Mouse (Mus musculus) intestine, embryonic 16.5 days (tissue): ENCODE measurements around the gene Tubb4b. TPM values are rescaled to one million over a fixed set of nuclear protein-coding genes. Genes with fewer than 3 reads are reported as not detected.

Experiments used
- ATAC-seq: fragments of 200-750 bp; cut with Nextera tagmentation; 2 replicates; pipeline ENCODE4 v1.8.0; 2017; ENCODE audit warnings: moderate TSS enrichment, moderate library complexity
- H3K27ac ChIP-seq: fragments of 300-500 bp; sonication (generic); 2 replicates; pipeline ENCODE4 v1.5.1; 2014; ENCODE audit warnings: mild to moderate bottlenecking, low read length
- H3K27me3 ChIP-seq: fragments of 300-500 bp; sonication (generic); replicated peaks from 2 replicates; pipeline ENCODE4 v1.6.1; 2014; ENCODE audit warnings: low read length, control low read depth, mixed read lengths; ENCODE audit not compliant: control insufficient read depth, insufficient read depth
- H3K36me3 ChIP-seq: fragments of 300-500 bp; sonication (generic); 2 replicates; pipeline ENCODE4 v1.6.1; 2014; ENCODE audit warnings: low read length, control low read depth; ENCODE audit not compliant: control insufficient read depth, insufficient read depth
- H3K4me1 ChIP-seq: fragments of 300-500 bp; sonication (generic); 2 replicates; pipeline ENCODE4 v1.6.1; 2014; ENCODE audit warnings: low read length, control low read depth, mixed read lengths; ENCODE audit not compliant: control insufficient read depth, insufficient read depth
- H3K4me2 ChIP-seq: fragments of 300-500 bp; sonication (generic); 2 replicates; pipeline ENCODE4 v1.6.1; 2014; ENCODE audit warnings: low read depth, low read length, control low read depth
- H3K4me3 ChIP-seq: fragments of 300-500 bp; sonication (generic); 2 replicates; pipeline ENCODE4 v1.5.1; 2014; ENCODE audit warnings: mild to moderate bottlenecking, low read length
- H3K9ac ChIP-seq: fragments of 300-500 bp; sonication (generic); 2 replicates; pipeline ENCODE4 v1.6.1; 2014; ENCODE audit warnings: low read depth, low read length
- H3K9me3 ChIP-seq: fragments of 300-500 bp; sonication (generic); 2 replicates; pipeline ENCODE4 v1.6.1; 2016; ENCODE audit warnings: low read length, control low read depth; ENCODE audit not compliant: control insufficient read depth
- WGBS: fragments of 180-500 bp; shearing (Covaris S2); extraction: QIAGEN DNeasy Blood & Tissue Kit; methylation state at CpG from one replicate; pipeline ENCODE4 v1.1.7; 2014; 5-methylcytosine and 5-hydroxymethylcytosine counted together
- polyA plus RNA-seq: library from polyadenylated mRNA; unstranded; fragments of >200 nt; fragmentation: Nextera tagmentation; extraction: Ambion mirVana; gene quantifications from 2 replicates; pipeline ENCODE4 v1.2.1, GENCODE M21; 2015

Tubb4b gene
- polyA plus RNA-seq, 1 experiment from 2014 or later: 699 TPM

- Histone ChIP-seq H3K27me3 (no peaks in the 10 kb centered on the region), H3K27ac (no peak within 1 kb of the TSS), H3K9ac (no peak within 1 kb of the TSS), H3K4me3 (no peak within 1 kb of the TSS), H3K9me3 (no peaks in the 10 kb centered on the region), H3K4me2 (no peak within 1 kb of the TSS), H3K36me3 (0 out of 2 replicates have a peak, but pooled peaks cover 4% of the 10 kb centered on the region), H3K4me1 (peaks cover 13% of the 10 kb centered on the region; the same call in 1 of the 2 replicates)
- ATAC-seq: no peak
These were observed 6.1 kb downstream of the Tubb4b start, which contains the start of gene Fam166a for GRCm38 (mm10) chr2:25218445-25218844. Gene Fam166a (plus strand): TSS chr2:25218745.

GRCm38 (mm10) chr2:25217666-25218065 lies 6.8 kb downstream of the Tubb4b start:
- no peak overlapping the region for H3K4me2 ChIP-seq
- peaks cover 10% of the 10 kb centered on the region; the same call in 1 of the 2 replicates for H3K4me1 ChIP-seq
- no peaks in the 10 kb centered on the region for H3K9me3 ChIP-seq
- H3K4me3 ChIP-seq: no peak overlapping the region
- 57% methylated on average over 2 of the region's 2 CpGs for WGBS
- H3K27me3 ChIP-seq: no peaks in the 10 kb centered on the region
- H3K27ac ChIP-seq: no peak overlapping the region
- no peak for ATAC-seq
- H3K9ac ChIP-seq: no peak overlapping the region
- 0 out of 2 replicates have a peak, but pooled peaks cover 4% of the 10 kb centered on the region for H3K36me3 ChIP-seq

GRCm38 (mm10) chr2:25214444-25214843 lies 10.1 kb downstream of the Tubb4b start, which contains the start of gene Stpg3:
Gene Stpg3 (minus strand): TSS chr2:25214637.
- 52% methylated on average over 3 of the region's 3 CpGs for WGBS
- H3K4me2 ChIP-seq: no peak within 1 kb of the TSS
- H3K4me1 ChIP-seq: peaks cover 15% of the 10 kb centered on the region
- H3K27me3 ChIP-seq: no peaks in the 10 kb centered on the region
- H3K4me3 ChIP-seq: no peak within 1 kb of the TSS
- no peak within 1 kb of the TSS for H3K27ac ChIP-seq
- no peak within 1 kb of the TSS for H3K9ac ChIP-seq
- H3K36me3 ChIP-seq: no peaks in the 10 kb centered on the region
- ATAC-seq: no peak; the same call in 1 of the 2 replicates
- H3K9me3 ChIP-seq: no peaks in the 10 kb centered on the region

- peaks cover 18% of the 10 kb centered on the region for H3K4me1 ChIP-seq
- 60% methylated on average over 23 of the region's 23 CpGs for WGBS
- no peak overlapping the region for H3K4me3 ChIP-seq
- H3K9ac ChIP-seq: no peak overlapping the region
- ATAC-seq: no peak
- no peak overlapping the region for H3K4me2 ChIP-seq
- H3K27me3 ChIP-seq: no peaks in the 10 kb centered on the region
- H3K9me3 ChIP-seq: no peaks in the 10 kb centered on the region
- H3K36me3 ChIP-seq: no peaks in the 10 kb centered on the region
- no peak overlapping the region for H3K27ac ChIP-seq
These were observed 11.1 kb downstream of the Tubb4b start for GRCm38 (mm10) chr2:25213266-25213865.

DNA sequence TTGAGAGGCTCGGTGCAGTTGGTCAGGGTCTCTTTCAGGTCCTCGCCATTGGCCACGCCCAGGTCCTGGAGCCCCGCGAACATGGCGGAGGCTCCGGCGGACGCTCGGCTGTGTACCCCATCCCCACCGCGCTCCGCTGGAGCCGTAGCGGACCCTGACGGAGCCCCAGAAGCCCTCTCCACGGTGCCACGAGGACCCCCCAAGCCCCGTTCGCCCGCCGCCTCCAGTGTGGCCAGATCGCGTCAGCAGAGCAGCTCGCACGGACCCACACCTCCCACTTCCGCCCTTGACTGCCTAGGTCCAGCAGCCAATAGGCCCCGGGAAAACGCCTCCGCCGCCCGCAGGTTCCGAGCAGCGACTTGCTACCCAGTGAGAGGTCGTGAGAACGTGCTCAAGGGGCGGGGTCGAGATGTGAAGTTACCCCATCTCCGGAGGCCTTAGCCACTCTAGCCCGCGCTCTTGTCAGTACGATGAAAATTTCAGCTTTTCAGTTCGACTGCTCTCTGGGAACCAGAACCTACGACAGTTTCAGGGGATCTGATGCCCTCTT lies 13.3 kb downstream of the Tubb4b start, which contains the start of gene Nelfb:
Nelfb (minus strand) TSS at position 369 of the 550 bp plus-strand sequence.
- Histone ChIP-seq H3K4me3 (peak within 1 kb of the TSS; percentile 96), H3K4me2 (peak within 1 kb of the TSS; percentile 90), H3K36me3 (peaks cover 7% of the 10 kb centered on the region; the same call in 1 of the 2 replicates), H3K4me1 (peaks cover 18% of the 10 kb centered on the region), H3K27me3 (no peaks in the 10 kb centered on the region), H3K27ac (peak within 1 kb of the TSS; percentile 84), H3K9ac (peak within 1 kb of the TSS; percentile 97), H3K9me3 (no peaks in the 10 kb centered on the region)
- ATAC-seq: peak; percentile 95
- WGBS: under 1% methylated on average over 44 of the region's 44 CpGs

GRCm38 (mm10) chr2:25210686-25211085 lies 13.8 kb downstream of the Tubb4b start:
- under 1% methylated on average over 24 of the region's 24 CpGs for WGBS
- H3K9me3 ChIP-seq: no peaks in the 10 kb centered on the region
- H3K36me3 ChIP-seq: peaks cover 7% of the 10 kb centered on the region; the same call in 1 of the 2 replicates
- peak overlapping the region; percentile 97 for H3K9ac ChIP-seq
- no peak; the same call in none of the 2 replicates for ATAC-seq
- H3K27me3 ChIP-seq: no peaks in the 10 kb centered on the region
- H3K27ac ChIP-seq: peak overlapping the region; percentile 84
- H3K4me2 ChIP-seq: peak overlapping the region; percentile 90
- peaks cover 18% of the 10 kb centered on the region for H3K4me1 ChIP-seq
- peak overlapping the region; percentile 96 for H3K4me3 ChIP-seq

- 77% methylated on average over 1 of the region's 1 CpGs for WGBS
- no peak for ATAC-seq
- peaks cover 19% of the 10 kb centered on the region for H3K36me3 ChIP-seq
These were observed 16.9 kb downstream of the Tubb4b start for GRCm38 (mm10) chr2:25207593-25207992.

GRCm38 (mm10) chr2:25203631-25204214 lies 20.8 kb downstream of the Tubb4b start:
- Histone ChIP-seq H3K9ac (no peak overlapping the region), H3K4me1 (0 out of 2 replicates have a peak, but pooled peaks cover 4% of the 10 kb centered on the region), H3K4me2 (no peak overlapping the region), H3K36me3 (peaks cover 19% of the 10 kb centered on the region), H3K27me3 (no peaks in the 10 kb centered on the region), H3K9me3 (no peaks in the 10 kb centered on the region), H3K27ac (no peak overlapping the region), H3K4me3 (no peak overlapping the region)
- ATAC-seq: 0 out of 2 replicates have a peak, but pooled peaks have one; percentile 13
- whole genome bisulfite sequencing: 64% methylated on average over 4 of the region's 4 CpGs

More at GRCm38 (mm10) chr2:25207593-25207992, 16.9 kb downstream of the Tubb4b start:
- no peak overlapping the region for H3K4me3 ChIP-seq
- H3K9ac ChIP-seq: no peak overlapping the region
- no peak overlapping the region for H3K27ac ChIP-seq
- no peak overlapping the region for H3K4me2 ChIP-seq
- peaks cover 14% of the 10 kb centered on the region for H3K4me1 ChIP-seq
- no peaks in the 10 kb centered on the region for H3K9me3 ChIP-seq
- H3K27me3 ChIP-seq: no peaks in the 10 kb centered on the region

- ATAC-seq: no peak
These were observed 23.9 kb downstream of the Tubb4b start for GRCm38 (mm10) chr2:25200631-25201030.

More at GRCm38 (mm10) chr2:25200631-25201030, 23.9 kb downstream of the Tubb4b start:
- no peak overlapping the region for H3K4me2 ChIP-seq
- no peaks in the 10 kb centered on the region for H3K9me3 ChIP-seq
- no peak overlapping the region for H3K9ac ChIP-seq
- peaks cover 16% of the 10 kb centered on the region; the same call in 1 of the 2 replicates for H3K4me1 ChIP-seq
- WGBS: 89% methylated on average over 2 of the region's 2 CpGs
- H3K27me3 ChIP-seq: no peaks in the 10 kb centered on the region
- H3K36me3 ChIP-seq: peaks cover 11% of the 10 kb centered on the region
- no peak overlapping the region for H3K4me3 ChIP-seq
- H3K27ac ChIP-seq: no peak overlapping the region
